Mouse (Mus musculus) ovary, adult 2 months (tissue): ENCODE results near the gene Krt79. TPM values are rescaled to one million over a fixed set of nuclear protein-coding genes. Genes with fewer than 3 reads are reported as not detected.

Source experiments
- polyA plus RNA-seq: library from polyadenylated mRNA; depleted of rRNA; stranded (reverse); fragments of >200 nt; gene quantifications from 2 replicates; pipeline ENCODE4 v1.2.3, GENCODE M21; 2012; rRNA removed

Gene Krt79
- polyA plus RNA-seq, result 5.7 and 6.6 TPM in 2 replicates

DNA sequence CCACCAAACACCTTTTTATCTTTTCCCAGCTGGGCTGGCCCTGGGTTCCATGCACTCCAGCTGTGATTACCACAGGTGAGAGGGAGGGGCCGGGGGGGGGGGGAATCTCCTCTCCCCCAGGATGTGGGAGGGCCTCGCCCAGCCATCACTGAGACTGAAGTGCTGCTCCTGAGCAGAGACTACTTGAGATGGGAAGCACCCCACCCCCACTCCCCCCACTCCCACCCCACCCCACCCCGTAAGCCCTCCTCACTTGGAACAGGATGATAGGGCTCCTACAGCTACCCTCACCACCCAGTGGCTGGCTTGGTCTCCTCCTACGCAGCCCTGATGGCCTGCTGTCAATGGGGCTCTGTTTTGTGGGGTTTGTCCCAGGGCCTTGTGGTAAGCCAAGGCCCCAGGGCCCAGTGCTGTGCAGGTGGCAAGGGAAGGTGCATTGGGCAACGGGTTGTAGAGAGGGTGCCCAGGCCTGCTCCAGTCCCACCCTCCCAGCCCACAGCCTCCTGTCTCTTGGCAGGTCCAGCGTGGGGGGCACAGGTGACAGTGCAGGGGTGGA lies at the start of gene Krt79:
Krt79 (minus strand) TSS at position 51 of the 556 bp plus-strand sequence.

DNA sequence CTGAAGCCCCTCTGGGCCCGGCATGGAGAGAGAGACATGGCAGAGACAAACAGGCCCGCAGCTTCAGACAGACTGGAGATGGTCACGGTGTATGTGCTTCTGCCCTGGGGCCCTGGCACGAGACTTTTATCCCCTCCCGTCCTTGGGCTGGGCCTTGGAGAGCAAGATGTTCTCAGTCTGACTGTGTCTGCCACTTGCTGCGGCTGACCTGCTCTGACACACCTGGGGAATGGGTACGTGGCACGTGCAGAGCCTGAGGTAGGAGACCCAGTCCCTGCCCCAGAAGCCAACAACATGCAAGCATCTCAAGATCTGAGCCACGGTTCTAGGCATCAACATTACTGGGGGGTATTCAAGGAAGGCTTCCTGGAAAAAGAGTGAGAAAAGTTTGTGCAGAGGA lies 14.1 kb upstream of the Krt79 start, which contains the start of gene Krt78:
Krt78 (minus strand) TSS at position 101 of the 400 bp plus-strand sequence.

DNA sequence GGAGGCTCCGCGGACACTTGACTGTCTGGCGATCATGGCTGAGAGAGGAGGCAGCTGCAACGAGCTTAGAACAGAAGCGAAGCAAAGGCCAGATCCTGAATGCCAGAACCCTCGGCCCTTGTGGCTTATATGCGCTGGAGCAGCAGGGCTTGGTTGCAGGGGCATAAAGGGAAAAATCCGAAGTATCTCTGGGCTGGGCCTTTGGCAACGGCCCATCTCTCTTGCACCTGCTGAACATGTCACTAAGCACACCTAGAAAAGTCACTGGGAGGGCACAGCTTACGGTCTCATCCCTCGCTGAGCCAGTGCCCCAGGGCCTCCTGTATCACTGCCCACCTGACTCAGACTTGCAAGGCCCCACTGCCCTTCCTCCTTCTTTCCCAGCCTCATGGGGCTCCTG lies 15.5 kb downstream of the Krt79 start, which contains the start of gene Krt4:
Krt4 (minus strand) TSS at position 101 of the 400 bp plus-strand sequence.

DNA sequence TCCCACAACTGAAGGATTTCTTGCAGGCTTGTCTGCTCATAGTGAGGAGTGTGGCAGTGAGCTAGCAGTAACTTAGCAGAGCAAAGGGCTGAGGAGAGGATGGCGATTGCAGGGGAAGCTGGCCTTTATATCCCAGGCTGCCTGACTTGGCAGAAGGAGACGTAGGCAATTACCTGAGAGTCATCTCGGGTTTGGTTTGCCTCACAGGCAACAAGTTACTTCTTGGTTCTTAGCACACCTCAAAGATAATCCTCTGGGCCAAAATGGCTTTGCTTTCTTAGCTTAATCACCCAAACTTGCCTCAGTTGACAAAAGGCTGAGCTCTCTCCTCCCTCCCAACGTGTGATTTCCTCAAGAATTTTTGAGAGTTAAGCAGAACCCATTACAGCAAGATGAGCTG lies 47.3 kb downstream of the Krt79 start, which contains the start of gene Krt76:
Krt76 (minus strand) TSS at position 101 of the 400 bp plus-strand sequence.

Other genes starting within 250 kb of the Krt79 start
- gene Krt6a, start 246.0 kb downstream of the Krt79 start, polyA plus RNA-seq, result 0.22 and 0.31 TPM in 2 replicates
- 0.10 and 0.13 TPM in 2 replicates for gene Krt5, start 227.4 kb downstream of the Krt79 start, polyA plus RNA-seq
- 0.07 TPM in 1 of 2 replicates, not detected in the other for gene Krt71, start 197.2 kb downstream of the Krt79 start, polyA plus RNA-seq
- not detected in 2 replicates for gene Krt72, start 153.9 kb downstream of the Krt79 start, polyA plus RNA-seq
- 0.28 and 0.74 TPM in 2 replicates for gene Krt73, start 138.0 kb downstream of the Krt79 start, polyA plus RNA-seq
- not detected in 2 replicates for gene Krt2, start 122.2 kb downstream of the Krt79 start, polyA plus RNA-seq
- gene Krt1, start 89.5 kb downstream of the Krt79 start, polyA plus RNA-seq, result 1.9 and 2.8 TPM in 2 replicates
- gene Krt77, start 70.6 kb downstream of the Krt79 start, polyA plus RNA-seq, result not detected in 2 replicates
- gene Krt76, start 47.4 kb downstream of the Krt79 start, polyA plus RNA-seq, result 0.10 and 0.13 TPM in 2 replicates
- gene Krt4, start 15.6 kb downstream of the Krt79 start, polyA plus RNA-seq, result 0.17 and 0.18 TPM in 2 replicates
- gene Krt78, start 14.0 kb upstream of the Krt79 start, polyA plus RNA-seq, result 0.05 TPM in 1 of 2 replicates, not detected in the other
- gene Krt8, start 64.2 kb upstream of the Krt79 start, polyA plus RNA-seq, result 138 and 174 TPM in 2 replicates
- 119 and 120 TPM in 2 replicates for gene Krt18, start 87.9 kb upstream of the Krt79 start, polyA plus RNA-seq
- gene Eif4b, start 133.4 kb upstream of the Krt79 start, polyA plus RNA-seq, result 103 and 118 TPM in 2 replicates
- gene Tns2, start 160.1 kb upstream of the Krt79 start, polyA plus RNA-seq, result 64.5 and 83.6 TPM in 2 replicates
- 41.3 and 46.7 TPM in 2 replicates for gene Spryd3, start 195.9 kb upstream of the Krt79 start, polyA plus RNA-seq
- 333 and 349 TPM in 2 replicates for gene Igfbp6, start 204.0 kb upstream of the Krt79 start, polyA plus RNA-seq
- gene Soat2, start 210.2 kb upstream of the Krt79 start, polyA plus RNA-seq, result 2.1 and 2.9 TPM in 2 replicates